9 mouse cellular contexts compared by ENCODE assay signal in genomic region chr6:54954659-54955414, GRCm38 (mm10). TPM values are rescaled to one million over a fixed set of nuclear protein-coding genes. Genes with fewer than 3 reads are reported as not detected.
A peak's percentile ranks its signal among the peaks of the same experiment; 100 is the strongest.
DNase-seq lines count a peak whose midpoint lies in the region; ATAC-seq lines count a peak whose summit lies in the region.
"Had no signal": no experiment of that assay in that cellular context is flagged by ENCODE, and none has a peak within 500 bp of the region (broad histone marks: within the 10 kb centered on the region; RNA-seq: fewer than 3 reads in every experiment).

No protein-coding gene starts in this region.

- peak; percentile 76 for DNase-seq in adrenal gland, adult 2 months
- DNase-seq in adrenal gland, postnatal 4 days (ENCODE audit: low spot score in 2 of 2) = no peak
- no peak for DNase-seq in right cerebral cortex, postnatal 14 days
- DNase-seq in layer of hippocampus, postnatal 36 days = no peak

- WGBS in macrophage (ENCODE audit: missing documents) = 7% methylated on average over 10 of the region's 10 CpGs

- H3K79me2 ChIP-seq in macrophage (ENCODE audit: inconsistent target) = peaks cover 57% of the 10 kb centered on the region; the same call in 1 of the 2 replicates

- H3K4me1 ChIP-seq in brown adipose tissue, adult 24 weeks (ENCODE audit: control insufficient read depth, insufficient read depth, insufficient read length, low read length) = peaks cover 31% of the 10 kb centered on the region

- H3K27ac ChIP-seq in brown adipose tissue, adult 24 weeks (replicated peaks; ENCODE audit: low read depth, low read length) = peak overlapping the region; percentile 81
- peak overlapping the region; percentile 87 for H3K27ac ChIP-seq in macrophage

- no peak overlapping the region for H3K4me3 ChIP-seq in brown adipose tissue, adult 24 weeks (ENCODE audit: insufficient read depth, low read depth, low read length)
- H3K4me3 ChIP-seq in macrophage (ENCODE audit: inconsistent target) = no peak overlapping the region
- H3K4me3 ChIP-seq: myocyte had no signal

- peak; percentile 58 to 80 for ATAC-seq in hematopoietic stem cell, adult 5-6 weeks (replicated peaks in 1 of 2; ENCODE audit: insufficient read depth in 1 of 2, low FRiP score in 2 of 2, low TSS enrichment in 1 of 2, low read depth in 1 of 2, poor library complexity in 2 of 2, severe bottlenecking in 2 of 2)
- no peak for ATAC-seq in cerebellum, adult (ENCODE audit: insufficient number of reproducible peaks, low FRiP score, low TSS enrichment)

- H3K36me3 ChIP-seq in macrophage (ENCODE audit: inconsistent target) = no peaks in the 10 kb centered on the region

RNA-seq across cellular contexts. Expression of gene Nod1, which starts 17.6 kb away (rescaled TPM):
- 10 to 100 TPM in 1 of 2 experiments, 1 to 10 TPM in 1; 9.2 to 13.1 TPM for total RNA-seq in adrenal gland, adult 2 months (2021)
- polyA plus RNA-seq in adrenal gland, adult 2 months (2012; rRNA removed) = 24.8 and 28.8 TPM in 2 replicates
- 1 to 10 TPM; 9.1 to 9.8 TPM for total RNA-seq in adrenal gland, postnatal 4 days (2021)
- 6.7 and 7.0 TPM in 2 replicates for polyA plus RNA-seq in brown adipose tissue, adult 24 weeks (2012; ENCODE audit: insufficient read depth, insufficient read length, missing spikeins)
- 5.8 and 9.1 TPM in 2 replicates for total RNA-seq in hematopoietic stem cell, adult 5-6 weeks (2017)
- 100 to 1,000 TPM in 18 of 26 experiments, 10 to 100 TPM in 8; 41.2 to 494 (median 195) TPM for total RNA-seq in macrophage (2018; cell fraction: chromatin; rRNA removed)
- 10 to 100 TPM; 15.7 to 74.6 (median 43.9) TPM for total RNA-seq in macrophage (2018; cell fraction: cytosol; rRNA removed)
- total RNA-seq in macrophage (2018; cell fraction: nucleus; rRNA removed) = 100 to 1,000 TPM in 16 of 26 experiments, 10 to 100 TPM in 10; 34.5 to 340 (median 125) TPM
- polyA plus RNA-seq in macrophage (2018) = 9.6 to 26.9 TPM (median 17.4 TPM) in 3 replicates
- 1 to 10 TPM; 4.0 to 5.1 TPM for total RNA-seq in layer of hippocampus, postnatal 36 days (2021)

RNA-seq across cellular contexts. Expression of gene Ggct, which starts 37.9 kb away (rescaled TPM):
- total RNA-seq in adrenal gland, adult 2 months (2021) = 1 to 10 TPM; 6.2 to 6.4 TPM
- 0.68 and 0.97 TPM in 2 replicates for polyA plus RNA-seq in adrenal gland, adult 2 months (2012; rRNA removed)
- 10 to 100 TPM in 1 of 2 experiments, 1 to 10 TPM in 1; 7.1 to 13.2 TPM for total RNA-seq in adrenal gland, postnatal 4 days (2021)
- 8.8 and 16.8 TPM in 2 replicates for polyA plus RNA-seq in brown adipose tissue, adult 24 weeks (2012; ENCODE audit: insufficient read depth, insufficient read length, missing spikeins)
- 24.8 and 52.7 TPM in 2 replicates for total RNA-seq in hematopoietic stem cell, adult 5-6 weeks (2017)
- 10 to 100 TPM in 23 of 26 experiments, 1 to 10 TPM in 3; 5.2 to 91.6 (median 26.1) TPM for total RNA-seq in macrophage (2018; cell fraction: chromatin; rRNA removed)
- 10 to 100 TPM in 18 of 26 experiments, 1 to 10 TPM in 8; 2.5 to 32.0 (median 17.7) TPM for total RNA-seq in macrophage (2018; cell fraction: cytosol; rRNA removed)
- 10 to 100 TPM in 23 of 26 experiments, 1 to 10 TPM in 3; 7.3 to 51.8 (median 24.8) TPM for total RNA-seq in macrophage (2018; cell fraction: nucleus; rRNA removed)
- polyA plus RNA-seq in macrophage (2018) = 6.4 to 8.4 TPM (median 8.1 TPM) in 3 replicates
- total RNA-seq in layer of hippocampus, postnatal 36 days (2021) = 10 to 100 TPM; 34.7 to 39.0 TPM
